Mouse (Mus musculus): Measurements from ENCODE around the gene Dgkd. TPM values are rescaled to one million over a fixed set of nuclear protein-coding genes. Genes with fewer than 3 reads are reported as not detected.
"Not testable (repeated sequence)": the region's sequence is repeated elsewhere in the genome, so short reads cannot be mapped to it uniquely, and the experiment has no call there.

Dgkd gene
- polyA plus RNA-seq (2015; fragmentation: Nextera tagmentation; extraction: Ambion mirVana) = 24.4 and 25.2 TPM in 2 replicates

DNA sequence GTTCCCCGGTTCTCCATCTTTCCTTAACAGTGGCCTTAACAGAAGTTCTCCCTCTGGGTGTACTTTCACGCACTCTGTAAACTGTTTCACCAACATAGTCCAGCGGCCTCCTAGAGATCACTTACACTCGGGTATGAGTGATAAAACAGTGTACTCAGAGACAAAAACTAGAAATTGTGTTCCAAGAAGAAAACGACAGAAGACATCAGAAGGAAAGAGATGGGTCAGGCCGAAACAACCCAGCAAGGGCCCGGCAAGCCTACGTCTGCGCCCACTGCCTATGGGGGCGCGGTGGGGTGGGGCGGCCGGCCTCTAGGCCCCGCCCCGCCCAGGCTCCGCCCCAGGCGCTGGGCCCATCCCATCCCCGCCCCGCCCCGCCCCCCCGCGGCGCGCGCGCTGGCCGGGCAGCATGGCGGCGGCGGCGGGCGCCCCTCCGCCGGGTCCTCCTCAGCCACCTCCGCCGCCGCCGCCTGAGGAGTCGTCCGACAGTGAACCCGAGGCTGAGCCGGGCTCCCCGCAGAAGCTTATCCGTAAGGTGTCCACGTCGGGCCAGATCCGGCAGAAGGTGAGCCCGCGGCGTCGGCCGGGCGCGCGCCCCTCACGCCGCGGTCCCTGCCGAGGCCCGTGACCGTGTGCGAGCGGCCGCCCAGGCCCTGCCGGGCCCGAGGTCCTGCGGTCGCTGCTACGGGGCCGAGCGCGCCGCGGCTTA is at the start of gene Dgkd:
Dgkd (plus strand) TSS at position 396 of the 709 bp plus-strand sequence.
- no peaks in the 10 kb centered on the region for H3K27me3 ChIP-seq
- H3K27ac ChIP-seq = peak within 1 kb of the TSS; percentile 78
- H3K9ac ChIP-seq = peak within 1 kb of the TSS; percentile 93
- H3K4me1 ChIP-seq = peaks cover 24% of the 10 kb centered on the region
- peak; percentile 93 for ATAC-seq (ENCODE audit: insufficient number of reproducible peaks, low FRiP score, low TSS enrichment, low read depth)
- no peaks in the 10 kb centered on the region for H3K36me3 ChIP-seq
- H3K9me3 ChIP-seq = no peaks in the 10 kb centered on the region
- H3K4me2 ChIP-seq = peak within 1 kb of the TSS; percentile 75
- peak within 1 kb of the TSS; percentile 97 for H3K4me3 ChIP-seq
- 1% methylated on average over 42 of the region's 74 CpGs for WGBS

DNA sequence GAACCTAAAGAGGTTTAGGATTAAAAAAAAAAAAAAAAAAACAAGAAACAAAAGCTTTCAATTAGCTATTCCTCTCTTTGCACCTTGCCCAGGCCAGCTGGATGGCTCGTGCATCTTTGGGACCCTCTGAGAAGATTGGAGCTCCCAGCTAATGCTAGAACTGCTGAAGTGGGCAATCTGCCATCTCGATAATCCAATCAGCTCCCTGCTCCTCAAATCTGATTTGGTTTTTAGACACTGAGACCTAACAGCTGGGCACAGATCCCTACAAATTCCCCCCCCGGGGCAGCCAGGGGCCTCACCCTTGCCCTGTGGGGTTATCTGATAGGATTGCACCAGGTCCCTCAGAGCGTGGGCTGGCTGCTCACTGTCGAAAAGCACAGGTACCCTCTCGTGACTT is 49.5 kb upstream of the Dgkd start, which contains the start of gene Sag:
Sag (plus strand) TSS at position 105 of the 400 bp plus-strand sequence.
- H3K4me2 ChIP-seq = no peak within 1 kb of the TSS
- no peak within 1 kb of the TSS for H3K27ac ChIP-seq
- no peaks in the 10 kb centered on the region for H3K36me3 ChIP-seq
- 78% methylated on average over 6 of the region's 6 CpGs for WGBS
- no peak for ATAC-seq (ENCODE audit: insufficient number of reproducible peaks, low FRiP score, low TSS enrichment, low read depth)
- no peaks in the 10 kb centered on the region for H3K9me3 ChIP-seq
- no peaks in the 10 kb centered on the region for H3K4me1 ChIP-seq
- no peak within 1 kb of the TSS for H3K9ac ChIP-seq
- H3K27me3 ChIP-seq = no peaks in the 10 kb centered on the region
- H3K4me3 ChIP-seq = no peak within 1 kb of the TSS

DNA sequence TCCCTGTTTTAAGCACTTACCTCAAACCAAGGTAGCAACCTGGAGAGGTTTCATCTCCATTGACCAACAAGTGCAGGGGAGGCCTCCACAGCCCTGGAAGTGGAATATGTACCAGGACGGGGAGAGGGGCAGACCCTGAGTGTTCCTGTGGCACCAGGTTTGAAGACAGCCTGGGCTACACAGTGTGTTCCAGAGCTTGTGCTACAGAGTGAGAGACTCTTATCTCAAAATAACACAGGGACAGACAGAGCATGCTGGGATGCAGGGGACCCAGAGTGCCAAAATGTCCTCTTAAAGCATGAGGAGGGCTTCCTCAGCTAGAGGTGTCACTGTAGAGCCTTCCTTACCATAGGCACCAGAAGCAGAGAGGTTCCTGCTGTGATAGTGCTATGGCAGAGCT is 45.3 kb upstream of the Dgkd start:
- H3K4me3 ChIP-seq = no peak overlapping the region
- H3K4me2 ChIP-seq = no peak overlapping the region
- no peaks in the 10 kb centered on the region for H3K27me3 ChIP-seq
- ATAC-seq (ENCODE audit: insufficient number of reproducible peaks, low FRiP score, low TSS enrichment, low read depth) = no peak
- no peak overlapping the region for H3K27ac ChIP-seq
- WGBS = 88% methylated on average over 1 of the region's 1 CpGs
- H3K36me3 ChIP-seq = no peaks in the 10 kb centered on the region
- no peak overlapping the region for H3K9ac ChIP-seq
- no peaks in the 10 kb centered on the region for H3K4me1 ChIP-seq
- H3K9me3 ChIP-seq = no peaks in the 10 kb centered on the region

DNA sequence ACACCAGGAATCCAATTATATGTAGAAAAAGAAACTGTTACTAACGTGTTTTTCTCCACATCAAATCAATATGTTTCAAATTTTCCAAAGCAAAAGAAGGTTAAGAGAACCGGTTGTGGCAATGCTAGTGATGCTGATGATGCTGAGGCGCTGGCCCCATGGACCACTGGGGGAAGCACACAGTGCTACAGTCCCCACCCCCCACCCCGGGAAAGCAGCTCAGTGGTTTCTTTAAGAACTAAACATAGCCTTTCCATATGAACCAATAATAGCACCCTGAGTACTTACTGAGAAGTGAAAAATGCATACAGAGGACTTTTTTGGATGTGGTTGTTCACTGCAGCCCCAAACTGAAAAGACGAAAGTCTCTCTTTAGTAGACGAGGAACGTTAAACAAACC is 41.7 kb upstream of the Dgkd start:
- WGBS = 84% methylated on average over 7 of the region's 7 CpGs
- Histone ChIP-seq H3K4me1 (no peaks in the 10 kb centered on the region), H3K4me2 (no peak overlapping the region), H3K27ac (no peak overlapping the region), H3K9ac (no peak overlapping the region), H3K4me3 (no peak overlapping the region), H3K36me3 (no peaks in the 10 kb centered on the region), H3K27me3 (no peaks in the 10 kb centered on the region), H3K9me3 (no peaks in the 10 kb centered on the region)
- ATAC-seq (ENCODE audit: insufficient number of reproducible peaks, low FRiP score, low TSS enrichment, low read depth) = no peak

DNA sequence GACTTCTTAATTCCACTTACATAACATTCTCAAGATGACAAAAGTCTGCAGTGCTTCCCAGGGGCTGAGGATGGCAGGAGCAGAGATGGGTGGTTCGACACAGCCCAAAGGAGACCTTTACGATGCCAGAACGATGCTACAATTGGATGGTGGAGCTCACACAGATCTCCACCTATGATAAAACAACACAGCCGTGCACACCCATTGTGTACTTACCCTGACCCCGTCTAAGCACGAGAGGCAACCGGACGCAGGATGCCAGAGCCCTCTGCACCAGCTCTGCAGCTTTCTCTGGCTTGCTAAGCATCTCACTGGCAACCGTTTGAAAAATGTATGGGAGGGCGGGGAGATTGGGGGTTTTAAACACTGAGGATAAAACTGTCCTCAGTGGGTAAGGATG is 41.0 kb upstream of the Dgkd start:
- no peak overlapping the region for H3K27ac ChIP-seq
- 81% methylated on average over 10 of the region's 10 CpGs for WGBS
- no peaks in the 10 kb centered on the region for H3K9me3 ChIP-seq
- ATAC-seq (ENCODE audit: insufficient number of reproducible peaks, low FRiP score, low TSS enrichment, low read depth) = no peak
- H3K36me3 ChIP-seq = no peaks in the 10 kb centered on the region
- no peak overlapping the region for H3K4me2 ChIP-seq
- H3K9ac ChIP-seq = no peak overlapping the region
- no peaks in the 10 kb centered on the region for H3K4me1 ChIP-seq
- no peak overlapping the region for H3K4me3 ChIP-seq
- H3K27me3 ChIP-seq = no peaks in the 10 kb centered on the region

DNA sequence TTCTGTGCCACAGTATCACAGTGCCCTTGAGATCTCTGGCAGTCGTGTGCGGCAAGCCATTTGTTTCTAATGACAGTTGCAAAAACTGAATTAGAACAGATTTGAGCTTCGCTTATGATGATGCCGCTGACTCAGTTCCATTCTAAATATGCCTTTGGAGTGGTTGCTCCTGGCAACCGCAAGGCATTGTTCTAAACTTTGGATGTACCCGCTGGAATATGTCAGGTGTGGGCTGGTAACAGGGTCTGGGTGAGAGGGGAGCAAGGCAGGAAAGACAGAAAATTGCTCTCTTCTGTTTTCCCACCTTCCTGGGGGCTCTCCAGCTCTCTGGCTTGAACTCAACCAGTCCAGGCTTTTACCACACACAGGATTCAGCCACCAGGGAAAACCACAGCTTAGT is 39.9 kb upstream of the Dgkd start:
- WGBS = 83% methylated on average over 6 of the region's 6 CpGs
- Histone ChIP-seq H3K4me2 (no peak overlapping the region), H3K36me3 (no peaks in the 10 kb centered on the region), H3K27ac (no peak overlapping the region), H3K9me3 (no peaks in the 10 kb centered on the region), H3K4me3 (no peak overlapping the region), H3K9ac (no peak overlapping the region), H3K4me1 (no peaks in the 10 kb centered on the region), H3K27me3 (no peaks in the 10 kb centered on the region)
- no peak for ATAC-seq (ENCODE audit: insufficient number of reproducible peaks, low FRiP score, low TSS enrichment, low read depth)

DNA sequence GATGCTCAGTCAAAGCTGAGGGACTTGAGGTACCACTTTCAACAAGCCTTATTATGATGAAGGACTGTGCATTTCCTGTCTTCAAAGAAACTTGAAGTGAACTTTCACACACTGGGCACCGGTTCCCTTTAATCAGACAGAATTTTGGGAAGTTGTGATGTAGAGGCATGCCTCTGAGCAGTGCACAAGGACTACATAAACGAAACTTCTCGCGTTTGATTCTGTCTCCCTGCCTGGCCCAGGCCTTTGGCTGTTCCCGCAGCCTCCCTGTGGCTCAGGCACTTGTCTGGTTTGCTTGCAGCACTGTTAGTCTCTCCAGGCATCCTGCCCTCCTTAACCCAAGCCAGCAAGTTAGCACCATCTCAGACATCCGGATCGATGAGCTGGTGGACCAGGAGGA is 39.4 kb upstream of the Dgkd start:
- Histone ChIP-seq H3K27me3 (no peaks in the 10 kb centered on the region), H3K9me3 (no peaks in the 10 kb centered on the region), H3K27ac (no peak overlapping the region), H3K4me1 (no peaks in the 10 kb centered on the region), H3K9ac (no peak overlapping the region), H3K4me3 (no peak overlapping the region), H3K4me2 (no peak overlapping the region), H3K36me3 (no peaks in the 10 kb centered on the region)
- ATAC-seq (ENCODE audit: insufficient number of reproducible peaks, low FRiP score, low TSS enrichment, low read depth) = no peak
- 73% methylated on average over 7 of the region's 7 CpGs for WGBS

DNA sequence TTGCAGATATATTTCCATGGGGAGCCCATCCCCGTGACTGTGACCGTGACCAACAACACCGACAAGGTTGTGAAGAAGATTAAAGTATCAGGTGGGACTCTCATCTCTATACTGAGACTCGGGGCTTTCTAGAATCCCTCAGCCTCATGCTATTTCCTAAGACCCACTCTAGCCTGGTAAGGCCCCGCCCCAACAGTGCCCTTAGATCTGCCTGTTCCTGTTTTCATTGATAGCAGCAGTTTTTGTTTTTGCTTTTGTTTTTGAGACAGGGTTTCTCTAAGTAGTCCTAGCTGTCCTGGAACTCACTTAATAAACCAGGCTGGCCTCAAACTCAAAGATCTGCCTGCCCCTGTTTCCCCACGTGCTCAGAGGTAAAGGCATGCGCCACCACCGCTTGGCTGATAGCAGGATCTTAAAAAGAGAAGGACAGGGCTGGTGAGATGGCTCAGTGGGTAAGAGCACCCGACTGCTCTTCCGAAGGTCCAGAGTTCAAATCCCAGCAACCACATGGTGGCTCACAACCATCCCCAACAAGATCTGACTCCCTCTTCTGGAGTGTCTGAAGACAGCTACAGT is 28.6 kb upstream of the Dgkd start:
- no peaks in the 10 kb centered on the region for H3K9me3 ChIP-seq
- H3K4me1 ChIP-seq = no peaks in the 10 kb centered on the region
- H3K27me3 ChIP-seq = no peaks in the 10 kb centered on the region
- WGBS = 90% methylated on average over 10 of the region's 10 CpGs
- no peak for ATAC-seq (ENCODE audit: insufficient number of reproducible peaks, low FRiP score, low TSS enrichment, low read depth)
- no peak overlapping the region for H3K4me3 ChIP-seq
- no peak overlapping the region for H3K27ac ChIP-seq
- H3K9ac ChIP-seq = no peak overlapping the region
- H3K4me2 ChIP-seq = no peak overlapping the region
- H3K36me3 ChIP-seq = no peaks in the 10 kb centered on the region

DNA sequence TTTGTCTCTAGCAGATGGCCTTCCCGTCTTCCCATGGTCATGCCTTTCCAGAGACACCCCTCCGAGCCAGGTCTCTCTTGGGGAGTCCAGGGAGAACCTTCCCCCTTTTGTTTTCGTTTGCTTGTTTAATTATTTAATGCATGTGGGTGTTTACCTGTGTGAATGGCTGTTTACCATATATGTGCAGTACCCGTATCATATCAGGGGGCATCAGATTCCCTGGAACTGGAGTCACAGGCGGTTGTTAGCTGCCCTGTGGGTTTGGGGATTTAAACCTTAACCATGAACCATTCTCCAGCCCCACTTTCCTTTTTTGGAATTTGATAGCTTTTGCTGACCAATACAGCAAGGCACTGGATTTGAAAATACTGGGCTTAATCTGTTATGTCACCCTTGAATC is 27.8 kb upstream of the Dgkd start:
- Histone ChIP-seq H3K4me3 (no peak overlapping the region), H3K27me3 (no peaks in the 10 kb centered on the region), H3K27ac (no peak overlapping the region), H3K36me3 (no peaks in the 10 kb centered on the region), H3K4me1 (no peaks in the 10 kb centered on the region), H3K4me2 (no peak overlapping the region), H3K9ac (no peak overlapping the region), H3K9me3 (no peaks in the 10 kb centered on the region)
- no peak for ATAC-seq (ENCODE audit: insufficient number of reproducible peaks, low FRiP score, low TSS enrichment, low read depth)
- WGBS = 86% methylated on average over 5 of the region's 5 CpGs

DNA sequence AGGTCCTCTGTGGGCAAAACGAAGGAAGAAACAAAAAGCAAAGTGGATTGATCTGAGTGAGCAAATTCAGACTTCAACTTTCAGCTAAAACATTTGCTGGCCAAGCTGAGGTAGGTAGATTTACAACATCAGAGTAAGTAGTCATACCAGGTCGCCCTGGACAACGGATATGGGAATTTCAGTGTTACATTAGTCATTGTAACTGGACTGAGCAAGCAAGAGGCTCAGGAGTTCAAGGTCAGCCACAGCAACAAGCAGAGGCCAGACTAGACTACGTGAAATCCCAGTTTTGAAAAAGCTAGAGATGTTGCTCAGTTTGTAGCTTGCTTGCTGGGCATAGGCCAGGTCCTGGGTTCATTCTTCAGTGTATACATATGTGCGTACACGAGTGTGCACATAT is 27.1 kb upstream of the Dgkd start:
- H3K4me2 ChIP-seq = no peak overlapping the region
- H3K27ac ChIP-seq = no peak overlapping the region
- no peaks in the 10 kb centered on the region for H3K36me3 ChIP-seq
- 84% methylated on average over 6 of the region's 6 CpGs for WGBS
- no peak overlapping the region for H3K9ac ChIP-seq
- H3K9me3 ChIP-seq = no peaks in the 10 kb centered on the region
- ATAC-seq (ENCODE audit: insufficient number of reproducible peaks, low FRiP score, low TSS enrichment, low read depth) = no peak
- H3K4me1 ChIP-seq = no peaks in the 10 kb centered on the region
- H3K27me3 ChIP-seq = no peaks in the 10 kb centered on the region
- no peak overlapping the region for H3K4me3 ChIP-seq

DNA sequence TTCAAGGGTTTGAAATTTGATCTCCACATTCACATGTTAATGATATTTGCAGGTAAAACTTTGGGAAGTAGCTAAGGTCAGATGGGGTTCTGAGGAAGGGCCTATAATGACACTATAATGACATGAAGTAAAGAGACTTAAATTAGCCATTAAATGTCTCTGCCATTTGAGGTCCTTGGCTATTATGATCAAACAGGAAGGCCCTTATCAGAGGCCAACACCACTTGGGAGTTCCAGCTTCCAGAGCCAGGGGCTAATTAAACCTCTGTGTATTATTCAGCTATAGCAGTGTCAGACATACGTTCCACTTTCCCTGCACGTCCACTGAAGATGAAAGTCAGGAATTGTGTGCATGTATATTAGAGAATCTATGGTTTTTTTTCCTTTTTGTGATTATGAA is 26.6 kb upstream of the Dgkd start:
- Histone ChIP-seq H3K27me3 (no peaks in the 10 kb centered on the region), H3K4me1 (no peaks in the 10 kb centered on the region), H3K36me3 (no peaks in the 10 kb centered on the region), H3K4me3 (no peak overlapping the region), H3K4me2 (no peak overlapping the region), H3K9me3 (no peaks in the 10 kb centered on the region), H3K27ac (no peak overlapping the region), H3K9ac (no peak overlapping the region)
- 68% methylated on average over 2 of the region's 2 CpGs for WGBS
- ATAC-seq (ENCODE audit: insufficient number of reproducible peaks, low FRiP score, low TSS enrichment, low read depth) = no peak

DNA sequence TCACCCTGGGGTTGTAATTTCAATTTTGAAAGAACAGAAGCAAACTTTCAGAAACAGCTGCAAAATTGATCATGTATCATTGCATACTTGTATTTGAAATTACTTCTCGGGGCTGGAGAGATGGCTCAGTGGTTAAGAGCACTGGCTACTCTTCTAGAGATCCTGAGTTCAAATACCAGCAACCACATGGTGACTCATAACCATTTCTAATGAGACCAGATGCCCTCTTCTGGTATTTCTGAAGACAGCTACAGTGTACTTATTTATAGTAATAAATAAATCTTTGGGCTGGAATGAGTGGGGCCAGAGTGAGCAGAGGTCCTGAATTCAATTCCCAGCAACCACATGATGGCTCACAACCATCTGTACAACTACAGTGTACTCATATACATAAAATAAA is 25.6 kb upstream of the Dgkd start:
- not testable (repeated sequence) for ATAC-seq (ENCODE audit: insufficient number of reproducible peaks, low FRiP score, low TSS enrichment, low read depth); H3K4me1 ChIP-seq; H3K4me3 ChIP-seq; H3K4me2 ChIP-seq; H3K36me3 ChIP-seq; H3K9ac ChIP-seq; H3K27me3 ChIP-seq; H3K27ac ChIP-seq; H3K9me3 ChIP-seq
- 79% methylated on average over 1 of the region's 1 CpGs for WGBS
